Mouse (Mus musculus) cerebral cortex, adult 2 months (tissue): ENCODE data around the gene Pate2.

Source experiments
- WGBS: fragments of 180-500 bp; shearing (Covaris S2); methylation state at CpG from one replicate; pipeline ENCODE4 v1.1.7; 2018; 5-methylcytosine and 5-hydroxymethylcytosine counted together

The Pate2 gene

GRCm38 (mm10) chr9:35569571-35570534, at the start of gene Pate2, which contains the start of gene Hyls1:
Pate2 (plus strand) TSS chr9:35570284.
Hyls1 (minus strand) TSS chr9:35570398.
- under 1% methylated on average over 86 of the region's 86 CpGs for WGBS

- WGBS = 95% methylated on average over 6 of the region's 6 CpGs
These were observed 49.3 kb upstream of the Pate2 start for GRCm38 (mm10) chr9:35520631-35521348.

- 79% methylated on average over 2 of the region's 2 CpGs for WGBS
These were observed 47.8 kb upstream of the Pate2 start for GRCm38 (mm10) chr9:35522241-35522640.

GRCm38 (mm10) chr9:35522821-35523515, 47.1 kb upstream of the Pate2 start:
- WGBS = 68% methylated on average over 1 of the region's 1 CpGs

GRCm38 (mm10) chr9:35523541-35523940, 46.5 kb upstream of the Pate2 start:
- 22% methylated on average over 5 of the region's 5 CpGs for WGBS

- 6% methylated on average over 7 of the region's 7 CpGs for WGBS
These were observed 46.1 kb upstream of the Pate2 start for GRCm38 (mm10) chr9:35523941-35524411.

GRCm38 (mm10) chr9:35529141-35529540, 40.9 kb upstream of the Pate2 start:
- WGBS = 85% methylated on average over 3 of the region's 3 CpGs

- 41% methylated on average over 1 of the region's 1 CpGs for WGBS
These were observed 40.3 kb upstream of the Pate2 start for GRCm38 (mm10) chr9:35529796-35530195.

GRCm38 (mm10) chr9:35533266-35533665, 36.8 kb upstream of the Pate2 start:
- WGBS = 70% methylated on average over 9 of the region's 9 CpGs

GRCm38 (mm10) chr9:35535110-35535509, 35.0 kb upstream of the Pate2 start:
- 6% methylated on average over 2 of the region's 2 CpGs for WGBS

- 88% methylated on average over 4 of the region's 4 CpGs for WGBS
These were observed 34.2 kb upstream of the Pate2 start for GRCm38 (mm10) chr9:35535876-35536275.

- WGBS = 74% methylated on average over 13 of the region's 13 CpGs
These were observed 30.9 kb upstream of the Pate2 start for GRCm38 (mm10) chr9:35539001-35539750.

- 91% methylated on average over 5 of the region's 5 CpGs for WGBS
These were observed 29.1 kb upstream of the Pate2 start for GRCm38 (mm10) chr9:35541024-35541423.

- WGBS = 16% methylated on average over 6 of the region's 6 CpGs
These were observed 28.6 kb upstream of the Pate2 start for GRCm38 (mm10) chr9:35541488-35541887.

GRCm38 (mm10) chr9:35541941-35542340, 28.1 kb upstream of the Pate2 start:
- WGBS = 69% methylated on average over 6 of the region's 6 CpGs

- WGBS = 88% methylated on average over 14 of the region's 14 CpGs
These were observed 26.8 kb upstream of the Pate2 start for GRCm38 (mm10) chr9:35543099-35543860.

GRCm38 (mm10) chr9:35544666-35545065, 25.4 kb upstream of the Pate2 start:
- WGBS = 89% methylated on average over 2 of the region's 2 CpGs

- WGBS = 67% methylated on average over 12 of the region's 12 CpGs
These were observed 24.4 kb upstream of the Pate2 start for GRCm38 (mm10) chr9:35545704-35546103.

GRCm38 (mm10) chr9:35546745-35547144, 23.3 kb upstream of the Pate2 start:
- 73% methylated on average over 9 of the region's 9 CpGs for whole genome bisulfite sequencing

GRCm38 (mm10) chr9:35548455-35548854, 21.6 kb upstream of the Pate2 start:
- WGBS = 81% methylated on average over 9 of the region's 9 CpGs
